Mouse (Mus musculus) kidney, adult 8-10 months (tissue): ENCODE measurements around the gene Rrbp1.
A peak's percentile ranks its signal among the peaks of the same experiment; 100 is the strongest.

ENCODE experiments used
- DNase-seq, 2 experiments: peaks; one replicate each; pipeline ENCODE4 v3.0.0; 2022

Gene Rrbp1

GRCm38 (mm10) chr2:143914760-143915599 is 96.1 kb downstream of the Rrbp1 start, which contains the start of gene Dstn:
Gene Dstn, plus strand, starts transcription at chr2:143915320.
- peak; percentile 99 for DNase-seq

GRCm38 (mm10) chr2:143914221-143914620 is 96.8 kb downstream of the Rrbp1 start:
- DNase-seq = peak in 1 of 2 experiments; percentile 20

GRCm38 (mm10) chr2:143912199-143912598 is 98.9 kb downstream of the Rrbp1 start:
- no peak for DNase-seq

GRCm38 (mm10) chr2:143909230-143909629 is 101.8 kb downstream of the Rrbp1 start:
- no peak for DNase-seq

- peak in 1 of 2 experiments; percentile 39 for DNase-seq
Measured at GRCm38 (mm10) chr2:143904896-143905295, 106.2 kb downstream of the Rrbp1 start.

- peak in 1 of 2 experiments; percentile 22 for DNase-seq
Measured at GRCm38 (mm10) chr2:143903376-143904045, 107.6 kb downstream of the Rrbp1 start.

- no peak for DNase-seq
Measured at GRCm38 (mm10) chr2:143900821-143901351, 110.2 kb downstream of the Rrbp1 start.

GRCm38 (mm10) chr2:143899470-143900220 is 111.4 kb downstream of the Rrbp1 start:
- DNase-seq = no peak
